Mouse (Mus musculus): ENCODE results near the gene Trim65.

- no peak for TF ChIP-seq CTCF (IDR thresholded peaks at IDR 0.05; ENCODE audit: low read depth)
- TF ChIP-seq EP300 (optimal IDR thresholded peaks at IDR 0.05) = no peak
Measured at GRCm38 (mm10) chr11:116078221-116078620, 52.7 kb downstream of the Trim65 start.

Data from stomach, postnatal 0 days (tissue).